Mouse (Mus musculus): ENCODE measurements around the gene Taar6. TPM values are rescaled to one million over a fixed set of nuclear protein-coding genes. Genes with fewer than 3 reads are reported as not detected.

Gene Taar6
- total RNA-seq, 4 experiments from 2014 or later, result not detected

- no peak for DNase-seq (ENCODE audit: low spot score in 2 of 2)
These were observed 47.8 kb downstream of the Taar6 start for GRCm38 (mm10) chr10:23937613-23938012.

Other genes starting within 250 kb of the Taar6 start
- 100 to 1,000 TPM; 110 to 313 (median 237) TPM for gene Rps12, start 198.4 kb downstream of the Taar6 start, total RNA-seq (2022)
- 10 to 100 TPM; 25.1 to 32.1 (median 29.6) TPM for gene Slc18b1, start 188.7 kb downstream of the Taar6 start, total RNA-seq (2022)
- under 1 TPM in 3 of 4 experiments, not detected in 1; 0.17 to 0.36 (median 0.35) TPM for gene Vnn3, start 134.2 kb downstream of the Taar6 start, total RNA-seq (2022)
- not detected for gene Vnn1, start 91.0 kb downstream of the Taar6 start, total RNA-seq (2022)
- not detected for gene Taar1, start 65.3 kb downstream of the Taar6 start, total RNA-seq (2022)
- gene Taar2, start 47.1 kb downstream of the Taar6 start, total RNA-seq (2022), result not detected
- gene Taar3, start 36.1 kb downstream of the Taar6 start, total RNA-seq (2022), result not detected
- gene Taar4, start 25.2 kb downstream of the Taar6 start, total RNA-seq (2022), result not detected
- gene Taar5, start 14.9 kb downstream of the Taar6 start, total RNA-seq (2022), result not detected
- gene Taar7a, start 7.8 kb upstream of the Taar6 start, total RNA-seq (2022), result not detected
- gene Taar7b, start 14.3 kb upstream of the Taar6 start, total RNA-seq (2022), result not detected
- gene Taar7d, start 41.6 kb upstream of the Taar6 start, total RNA-seq (2022), result not detected
- gene Taar7e, start 52.0 kb upstream of the Taar6 start, total RNA-seq (2022), result not detected
- not detected for gene Taar7f, start 63.9 kb upstream of the Taar6 start, total RNA-seq (2022)
- gene Taar8a, start 90.9 kb upstream of the Taar6 start, total RNA-seq (2022), result not detected
- gene Taar8b, start 106.6 kb upstream of the Taar6 start, total RNA-seq (2022), result not detected
- not detected for gene Taar8c, start 116.3 kb upstream of the Taar6 start, total RNA-seq (2022)
- gene Taar9, start 123.9 kb upstream of the Taar6 start, total RNA-seq (2022), result not detected
- gene Stx7, start 163.7 kb upstream of the Taar6 start, total RNA-seq (2022), result 100 to 1,000 TPM; 113 to 155 (median 140) TPM
- gene Moxd1, start 237.9 kb upstream of the Taar6 start, total RNA-seq (2022), result 10 to 100 TPM in 1 of 4 experiments, 1 to 10 TPM in 3; 7.0 to 10.9 (median 7.5) TPM

Measured in layer of hippocampus, adult 8-10 months (tissue).